Mouse (Mus musculus): ENCODE measurements around the gene Chchd6.

DNA sequence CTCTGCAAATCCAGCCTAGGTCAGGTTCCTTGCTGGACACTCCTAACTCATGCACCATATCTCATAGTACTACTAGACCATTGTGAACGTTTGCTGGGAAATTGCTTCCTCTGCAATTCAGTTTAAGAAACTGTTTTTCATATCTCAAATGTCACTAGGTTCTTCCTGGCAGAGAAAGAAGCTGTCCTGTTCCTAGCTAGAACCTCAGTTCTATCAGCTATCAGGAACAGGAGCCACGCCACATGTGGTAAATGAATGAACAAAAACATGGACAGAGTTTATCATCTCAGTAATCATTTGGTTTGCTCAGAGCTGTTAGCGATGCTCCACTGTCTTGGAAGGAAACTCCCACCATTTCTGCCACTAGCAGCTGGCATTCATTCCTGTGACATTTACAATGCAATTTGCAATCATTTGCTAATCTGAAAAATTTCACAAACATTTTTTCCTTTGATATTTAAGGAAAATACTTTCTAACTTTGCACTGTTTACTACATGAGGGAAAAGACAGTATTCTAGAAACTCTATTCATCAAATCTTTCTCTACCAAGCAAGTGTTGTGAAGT lies 179.3 kb downstream of the Chchd6 start:
- no peak for TF ChIP-seq CTCF (IDR thresholded peaks at IDR 0.05)
- TF ChIP-seq POLR2A (IDR thresholded peaks at IDR 0.05; ENCODE audit: insufficient read depth, low read depth, low read length) = no peak
- TF ChIP-seq EP300 (IDR thresholded peaks at IDR 0.05; ENCODE audit: insufficient read depth, low read depth, low read length) = no peak

Measured in heart, adult 2 months (tissue).